Mouse (Mus musculus): Measurements from ENCODE around the gene Grm1. TPM values are rescaled to one million over a fixed set of nuclear protein-coding genes. Genes with fewer than 3 reads are reported as not detected.

Grm1 gene
- polyA plus RNA-seq, 1 experiment = not detected

GRCm38 (mm10) chr10:11032221-11032620 is 49.9 kb downstream of the Grm1 start:
- no peak overlapping the region for H3K27ac ChIP-seq (ENCODE audit: insufficient read depth, low read depth, low read length)
- H3K27me3 ChIP-seq (ENCODE audit: control insufficient read depth, insufficient read depth, low read length) = no peaks in the 10 kb centered on the region
- no peaks in the 10 kb centered on the region for H3K4me1 ChIP-seq (ENCODE audit: control insufficient read depth, insufficient read depth, insufficient read length, low read length)
- WGBS = 56% methylated on average over 2 of the region's 2 CpGs
- no peak overlapping the region for H3K4me3 ChIP-seq (ENCODE audit: low read depth, low read length)
- TF ChIP-seq POLR2A (IDR thresholded peaks at IDR 0.05; ENCODE audit: low read depth, low read length) (no peak), CTCF (IDR thresholded peaks at IDR 0.05; ENCODE audit: extremely low read depth, insufficient read length, insufficient replicate concordance, low read depth, low read length) (no peak)
- no peaks in the 10 kb centered on the region for H3K36me3 ChIP-seq (ENCODE audit: control insufficient read depth, insufficient read depth, low read length)

- 45% methylated on average over 6 of the region's 6 CpGs for WGBS
- no peak overlapping the region for H3K4me3 ChIP-seq (ENCODE audit: low read depth, low read length)
- no peak overlapping the region for H3K27ac ChIP-seq (ENCODE audit: insufficient read depth, low read depth, low read length)
- TF ChIP-seq POLR2A (IDR thresholded peaks at IDR 0.05; ENCODE audit: low read depth, low read length) (no peak), CTCF (IDR thresholded peaks at IDR 0.05; ENCODE audit: extremely low read depth, insufficient read length, insufficient replicate concordance, low read depth, low read length) (no peak)
- H3K36me3 ChIP-seq (ENCODE audit: control insufficient read depth, insufficient read depth, low read length) = no peaks in the 10 kb centered on the region
- no peaks in the 10 kb centered on the region for H3K4me1 ChIP-seq (ENCODE audit: control insufficient read depth, insufficient read depth, insufficient read length, low read length)
- H3K27me3 ChIP-seq (ENCODE audit: control insufficient read depth, insufficient read depth, low read length) = no peaks in the 10 kb centered on the region
Measured at GRCm38 (mm10) chr10:11025764-11026518, 56.2 kb downstream of the Grm1 start.

GRCm38 (mm10) chr10:11018970-11019531 is 63.1 kb downstream of the Grm1 start:
- 84% methylated on average over 2 of the region's 2 CpGs for WGBS
- Histone ChIP-seq H3K4me3 (ENCODE audit: low read depth, low read length) (no peak overlapping the region), H3K36me3 (ENCODE audit: control insufficient read depth, insufficient read depth, low read length) (no peaks in the 10 kb centered on the region), H3K27ac (ENCODE audit: insufficient read depth, low read depth, low read length) (no peak overlapping the region), H3K27me3 (ENCODE audit: control insufficient read depth, insufficient read depth, low read length) (no peaks in the 10 kb centered on the region), H3K4me1 (ENCODE audit: control insufficient read depth, insufficient read depth, insufficient read length, low read length) (no peaks in the 10 kb centered on the region)
- TF ChIP-seq POLR2A (IDR thresholded peaks at IDR 0.05; ENCODE audit: low read depth, low read length) (no peak), CTCF (IDR thresholded peaks at IDR 0.05; ENCODE audit: extremely low read depth, insufficient read length, insufficient replicate concordance, low read depth, low read length) (no peak)

- H3K36me3 ChIP-seq (ENCODE audit: control insufficient read depth, insufficient read depth, low read length) = no peaks in the 10 kb centered on the region
- H3K4me3 ChIP-seq (ENCODE audit: low read depth, low read length) = no peak overlapping the region
- H3K4me1 ChIP-seq (ENCODE audit: control insufficient read depth, insufficient read depth, insufficient read length, low read length) = no peaks in the 10 kb centered on the region
- no peak overlapping the region for H3K27ac ChIP-seq (ENCODE audit: insufficient read depth, low read depth, low read length)
- no peaks in the 10 kb centered on the region for H3K27me3 ChIP-seq (ENCODE audit: control insufficient read depth, insufficient read depth, low read length)
- no peak for TF ChIP-seq CTCF (IDR thresholded peaks at IDR 0.05; ENCODE audit: extremely low read depth, insufficient read length, insufficient replicate concordance, low read depth, low read length)
- WGBS = 49% methylated on average over 3 of the region's 3 CpGs
Measured at GRCm38 (mm10) chr10:11013653-11014052, 68.5 kb downstream of the Grm1 start.

- Histone ChIP-seq H3K36me3 (ENCODE audit: control insufficient read depth, insufficient read depth, low read length) (no peaks in the 10 kb centered on the region), H3K4me3 (ENCODE audit: low read depth, low read length) (no peak overlapping the region), H3K27me3 (ENCODE audit: control insufficient read depth, insufficient read depth, low read length) (no peaks in the 10 kb centered on the region), H3K27ac (ENCODE audit: insufficient read depth, low read depth, low read length) (no peak overlapping the region), H3K4me1 (ENCODE audit: control insufficient read depth, insufficient read depth, insufficient read length, low read length) (no peaks in the 10 kb centered on the region)
- TF ChIP-seq POLR2A (IDR thresholded peaks at IDR 0.05; ENCODE audit: low read depth, low read length) (no peak), CTCF (IDR thresholded peaks at IDR 0.05; ENCODE audit: extremely low read depth, insufficient read length, insufficient replicate concordance, low read depth, low read length) (no peak)
- 54% methylated on average over 1 of the region's 1 CpGs for WGBS
Measured at GRCm38 (mm10) chr10:10996766-10997165, 85.4 kb downstream of the Grm1 start.

GRCm38 (mm10) chr10:10991708-10992107 is 90.4 kb downstream of the Grm1 start:
- Histone ChIP-seq H3K4me3 (ENCODE audit: low read depth, low read length) (no peak overlapping the region), H3K4me1 (ENCODE audit: control insufficient read depth, insufficient read depth, insufficient read length, low read length) (no peaks in the 10 kb centered on the region), H3K27ac (ENCODE audit: insufficient read depth, low read depth, low read length) (no peak overlapping the region), H3K27me3 (ENCODE audit: control insufficient read depth, insufficient read depth, low read length) (no peaks in the 10 kb centered on the region), H3K36me3 (ENCODE audit: control insufficient read depth, insufficient read depth, low read length) (no peaks in the 10 kb centered on the region)
- TF ChIP-seq CTCF (IDR thresholded peaks at IDR 0.05; ENCODE audit: extremely low read depth, insufficient read length, insufficient replicate concordance, low read depth, low read length) (no peak), POLR2A (IDR thresholded peaks at IDR 0.05; ENCODE audit: low read depth, low read length) (no peak)
- WGBS = 67% methylated on average over 3 of the region's 3 CpGs

GRCm38 (mm10) chr10:10971311-10971710 is 110.8 kb downstream of the Grm1 start:
- Histone ChIP-seq H3K4me1 (ENCODE audit: control insufficient read depth, insufficient read depth, insufficient read length, low read length) (no peaks in the 10 kb centered on the region), H3K4me3 (ENCODE audit: low read depth, low read length) (no peak overlapping the region), H3K27me3 (ENCODE audit: control insufficient read depth, insufficient read depth, low read length) (no peaks in the 10 kb centered on the region), H3K36me3 (ENCODE audit: control insufficient read depth, insufficient read depth, low read length) (no peaks in the 10 kb centered on the region), H3K27ac (ENCODE audit: insufficient read depth, low read depth, low read length) (no peak overlapping the region)
- WGBS = 43% methylated on average over 2 of the region's 2 CpGs
- TF ChIP-seq CTCF (IDR thresholded peaks at IDR 0.05; ENCODE audit: extremely low read depth, insufficient read length, insufficient replicate concordance, low read depth, low read length) (no peak), POLR2A (IDR thresholded peaks at IDR 0.05; ENCODE audit: low read depth, low read length) (no peak)
